Mouse (Mus musculus): ENCODE data around the gene Gm47959. TPM values are rescaled to one million over a fixed set of nuclear protein-coding genes. Genes with fewer than 3 reads are reported as not detected.
"Not testable (repeated sequence)": the region's sequence is repeated elsewhere in the genome, so short reads cannot be mapped to it uniquely, and the experiment has no call there.

The Gm47959 gene
- total RNA-seq (2021), result not detected
- long read RNA-seq, result 0 reads

- not testable (repeated sequence) for DNase-seq (ENCODE audit: low spot score in 2 of 2)
Measured at GRCm38 (mm10) chr1:83000306-83000705, at the start of gene Gm47959. Gm47959 (plus strand) TSS chr1:83000548.

GRCm38 (mm10) chr1:82955913-82956312 lies 44.4 kb upstream of the Gm47959 start, which contains the start of gene Gm7544:
Gm7544 (minus strand) TSS chr1:82956013.
- DNase-seq (ENCODE audit: low spot score in 2 of 2), result not testable (repeated sequence)

GRCm38 (mm10) chr1:82959870-82960385 lies 40.4 kb upstream of the Gm47959 start, which contains the start of gene Gm47955:
Gm47955 (plus strand) TSS chr1:82960286.
- no peak for DNase-seq (ENCODE audit: low spot score in 2 of 2)

- DNase-seq (ENCODE audit: low spot score in 2 of 2), result no peak
Measured at GRCm38 (mm10) chr1:82966413-82966812, 33.9 kb upstream of the Gm47959 start.

- no peak for DNase-seq (ENCODE audit: low spot score in 2 of 2)
Measured at GRCm38 (mm10) chr1:82972046-82972445, 28.3 kb upstream of the Gm47959 start.

GRCm38 (mm10) chr1:82973244-82973643 lies 27.1 kb upstream of the Gm47959 start:
- no peak for DNase-seq (ENCODE audit: low spot score in 2 of 2)

GRCm38 (mm10) chr1:82973901-82974300 lies 26.4 kb upstream of the Gm47959 start:
- DNase-seq (ENCODE audit: low spot score in 2 of 2), result no peak

GRCm38 (mm10) chr1:82974342-82974741 lies 26.0 kb upstream of the Gm47959 start:
- no peak for DNase-seq (ENCODE audit: low spot score in 2 of 2)

GRCm38 (mm10) chr1:82975750-82976149 lies 24.6 kb upstream of the Gm47959 start:
- DNase-seq (ENCODE audit: low spot score in 2 of 2), result no peak

- DNase-seq (ENCODE audit: low spot score in 2 of 2), result no peak
Measured at GRCm38 (mm10) chr1:82977840-82978239, 22.5 kb upstream of the Gm47959 start.

GRCm38 (mm10) chr1:82986738-82987137 lies 13.6 kb upstream of the Gm47959 start:
- no peak for DNase-seq (ENCODE audit: low spot score in 2 of 2)

GRCm38 (mm10) chr1:82987530-82988198 lies 12.7 kb upstream of the Gm47959 start:
- DNase-seq (ENCODE audit: low spot score in 2 of 2), result peak; percentile 27 to 88

GRCm38 (mm10) chr1:82991062-82991461 lies 9.3 kb upstream of the Gm47959 start:
- no peak for DNase-seq (ENCODE audit: low spot score in 2 of 2)

- DNase-seq (ENCODE audit: low spot score in 2 of 2), result no peak
Measured at GRCm38 (mm10) chr1:82991596-82991995, 8.8 kb upstream of the Gm47959 start.

GRCm38 (mm10) chr1:82992093-82992492 lies 8.3 kb upstream of the Gm47959 start:
- no peak for DNase-seq (ENCODE audit: low spot score in 2 of 2)

- no peak for DNase-seq (ENCODE audit: low spot score in 2 of 2)
Measured at GRCm38 (mm10) chr1:82993947-82994346, 6.4 kb upstream of the Gm47959 start.

GRCm38 (mm10) chr1:83006218-83007179 lies 6.2 kb downstream of the Gm47959 start:
- no peak for DNase-seq (ENCODE audit: low spot score in 2 of 2)

GRCm38 (mm10) chr1:83007471-83007870 lies 7.1 kb downstream of the Gm47959 start:
- no peak for DNase-seq (ENCODE audit: low spot score in 2 of 2)

GRCm38 (mm10) chr1:83014477-83014876 lies 14.1 kb downstream of the Gm47959 start:
- no peak for DNase-seq (ENCODE audit: low spot score in 2 of 2)

GRCm38 (mm10) chr1:83015329-83015879 lies 15.1 kb downstream of the Gm47959 start:
- no peak for DNase-seq (ENCODE audit: low spot score in 2 of 2)

GRCm38 (mm10) chr1:83016556-83016955 lies 16.2 kb downstream of the Gm47959 start:
- DNase-seq (ENCODE audit: low spot score in 2 of 2), result no peak
